Mouse (Mus musculus) intestine, postnatal 0 days (tissue): ENCODE data around the gene Mri1. TPM values are rescaled to one million over a fixed set of nuclear protein-coding genes. Genes with fewer than 3 reads are reported as not detected.

Source experiments
- ATAC-seq: fragments of 200-750 bp; cut with Nextera tagmentation; 2 replicates; pipeline ENCODE4 v1.8.0; 2017; ENCODE audit warnings: mild to moderate bottlenecking, moderate TSS enrichment, moderate library complexity
- H3K27ac ChIP-seq: fragments of 300-500 bp; sonication (generic); 2 replicates; pipeline ENCODE4 v1.5.1; 2014; ENCODE audit warnings: mild to moderate bottlenecking, low read depth, low read length, moderate library complexity
- H3K27me3 ChIP-seq: fragments of 300-500 bp; sonication (generic); replicated peaks from 2 replicates; pipeline ENCODE4 v1.6.1; 2014; ENCODE audit warnings: low read length, mixed read lengths; ENCODE audit not compliant: control insufficient read depth, insufficient read depth
- H3K36me3 ChIP-seq: fragments of 300-500 bp; sonication (generic); 2 replicates; pipeline ENCODE4 v1.6.1; 2014; ENCODE audit warnings: mild to moderate bottlenecking, moderate library complexity; ENCODE audit not compliant: control insufficient read depth, insufficient read depth
- H3K4me1 ChIP-seq: fragments of 300-500 bp; sonication (generic); replicated peaks from 2 replicates; pipeline ENCODE4 v1.6.1; 2014; ENCODE audit warnings: antibody characterized with exemption, low read length, mixed read lengths; ENCODE audit not compliant: control insufficient read depth, insufficient read depth
- H3K4me2 ChIP-seq: fragments of 300-500 bp; sonication (generic); replicated peaks from 2 replicates; pipeline ENCODE4 v1.6.1; 2014; ENCODE audit warnings: low read depth, mild to moderate bottlenecking, moderate library complexity
- H3K4me3 ChIP-seq: fragments of 300-500 bp; sonication (generic); 2 replicates; pipeline ENCODE4 v1.5.1; 2014; ENCODE audit warnings: low read depth, low read length
- H3K9ac ChIP-seq: fragments of 300-500 bp; sonication (generic); 2 replicates; pipeline ENCODE4 v1.6.1; 2014; ENCODE audit warnings: mild to moderate bottlenecking, low read depth, low read length
- H3K9me3 ChIP-seq: fragments of 300-500 bp; sonication (generic); 2 replicates; pipeline ENCODE4 v1.6.1; 2016; ENCODE audit warnings: mixed run types; ENCODE audit not compliant: control insufficient read depth
- CTCF ChIP-seq: sonication (generic); IDR thresholded peaks from 2 replicates; pipeline ENCODE4 v1.5.1; 2016; ENCODE audit warnings: low read depth, mild to moderate bottlenecking, control low read depth, antibody characterized with exemption, moderate library complexity
- WGBS: fragments of 180-500 bp; shearing (Covaris S2); extraction: QIAGEN DNeasy Blood & Tissue Kit; methylation state at CpG from one replicate; pipeline ENCODE4 v1.1.7; 2014; 5-methylcytosine and 5-hydroxymethylcytosine counted together
- polyA plus RNA-seq: library from polyadenylated mRNA; unstranded; fragments of >200 nt; fragmentation: Nextera tagmentation; extraction: Ambion mirVana; gene quantifications from 2 replicates; pipeline ENCODE4 v1.2.1, GENCODE M21; 2015

Gene Mri1
- polyA plus RNA-seq, 1 experiment from 2014 or later = 60.3 TPM

DNA sequence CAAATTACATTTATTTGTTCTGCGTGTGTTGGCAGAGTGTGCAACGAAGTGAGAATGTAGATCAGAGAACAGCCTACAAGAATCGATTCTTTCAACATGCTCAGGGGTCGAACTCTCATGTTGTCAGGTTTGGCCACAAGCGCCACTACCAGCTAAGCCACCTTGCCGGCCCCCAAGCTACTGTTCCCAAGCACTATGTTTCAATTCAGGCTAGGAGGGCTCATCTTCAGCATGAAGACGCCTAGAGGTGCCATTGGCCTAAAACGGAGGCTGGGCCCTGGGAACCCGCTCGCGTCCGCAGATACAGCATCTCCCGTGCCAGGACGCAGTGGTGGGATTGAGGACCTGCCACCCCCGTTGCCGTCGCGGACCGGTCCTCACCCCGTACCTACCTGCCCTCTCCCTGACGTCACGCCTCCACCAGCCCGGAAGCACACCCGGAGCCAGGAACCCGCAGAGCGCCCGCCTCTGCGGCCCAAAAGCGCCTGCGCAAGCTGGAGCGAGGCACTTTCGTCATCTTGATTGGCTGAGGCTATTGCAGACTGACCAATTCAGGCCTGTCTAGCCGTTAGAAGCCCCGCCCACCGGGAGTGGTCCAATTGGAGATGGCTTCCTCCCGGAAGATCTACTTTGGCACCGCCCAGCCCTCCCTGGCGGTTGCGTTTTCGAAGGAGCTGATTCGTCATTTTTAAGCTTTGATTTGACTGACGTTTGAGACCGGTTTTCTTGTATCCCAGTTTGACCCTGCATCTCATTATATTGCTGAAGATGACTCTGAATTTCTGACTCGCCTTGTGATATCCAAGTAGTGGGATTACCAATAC, 13.0 kb upstream of the Mri1 start, which contains the start of gene Ccdc130:
Gene Ccdc130, minus strand, starts transcription at position 431 of the 824 bp plus-strand sequence.
- peak; percentile 100 for ATAC-seq
- Histone ChIP-seq H3K27me3 (no peaks in the 10 kb centered on the region), H3K36me3 (peaks cover 25% of the 10 kb centered on the region), H3K4me1 (no peaks in the 10 kb centered on the region; the same call in 1 of the 2 replicates), H3K9me3 (no peaks in the 10 kb centered on the region), H3K9ac (peak within 1 kb of the TSS; percentile 50), H3K4me2 (peak within 1 kb of the TSS; percentile 68), H3K27ac (no peak within 1 kb of the TSS), H3K4me3 (peak within 1 kb of the TSS; percentile 58)
- WGBS = under 1% methylated on average over 44 of the region's 44 CpGs
- TF ChIP-seq CTCF = no peak; the same call in 1 of the 2 replicates

DNA sequence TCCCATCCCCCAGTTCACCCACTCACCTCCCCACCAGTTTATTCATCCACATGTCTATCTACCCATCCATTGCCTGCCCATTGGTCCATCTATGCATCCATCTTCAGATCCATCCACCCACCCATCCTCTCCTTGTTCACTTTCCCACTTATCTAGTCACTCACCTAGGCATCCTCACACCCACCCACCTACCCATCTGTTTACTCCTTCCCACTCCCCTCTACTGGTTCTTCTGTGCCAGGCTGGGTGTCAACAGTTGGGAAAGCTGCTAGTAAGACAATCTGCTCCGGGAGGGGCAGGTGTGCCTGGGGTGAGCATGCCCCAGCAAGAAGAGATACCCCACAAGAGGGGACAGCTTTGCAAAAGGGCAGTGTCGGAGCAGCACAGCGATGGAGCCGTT, 4.0 kb upstream of the Mri1 start:
- ATAC-seq = no peak
- Histone ChIP-seq H3K4me1 (peaks cover 7% of the 10 kb centered on the region; the same call in 1 of the 2 replicates), H3K4me3 (no peak overlapping the region), H3K9ac (no peak overlapping the region), H3K36me3 (peaks cover 80% of the 10 kb centered on the region), H3K27me3 (no peaks in the 10 kb centered on the region), H3K4me2 (no peak overlapping the region), H3K9me3 (no peaks in the 10 kb centered on the region), H3K27ac (no peak overlapping the region)
- no peak for TF ChIP-seq CTCF
- WGBS = 89% methylated on average over 4 of the region's 4 CpGs

GRCm38 (mm10) chr8:84256458-84256821, 686 bp downstream of the Mri1 start:
- 8% methylated on average over 6 of the region's 6 CpGs for WGBS
- ATAC-seq = peak; percentile 69

GRCm38 (mm10) chr8:84255858-84256257, 1.3 kb downstream of the Mri1 start:
- Histone ChIP-seq H3K4me3 (peak overlapping the region; percentile 74), H3K27me3 (no peaks in the 10 kb centered on the region), H3K27ac (peak overlapping the region; percentile 35), H3K4me1 (peaks cover 8% of the 10 kb centered on the region; the same call in 1 of the 2 replicates), H3K36me3 (peaks cover 65% of the 10 kb centered on the region), H3K4me2 (peak overlapping the region; percentile 100), H3K9ac (0 out of 2 replicates have a peak overlapping the region, but pooled peaks have one; percentile 66), H3K9me3 (no peaks in the 10 kb centered on the region)
- 81% methylated on average over 3 of the region's 3 CpGs for WGBS
- no peak for ATAC-seq
- peak; percentile 40 for TF ChIP-seq CTCF

More at GRCm38 (mm10) chr8:84256458-84256821, 686 bp downstream of the Mri1 start:
- Histone ChIP-seq H3K4me2 (peak overlapping the region; percentile 100), H3K9me3 (no peaks in the 10 kb centered on the region), H3K4me3 (peak overlapping the region; percentile 74), H3K27ac (peak overlapping the region; percentile 83), H3K4me1 (peaks cover 8% of the 10 kb centered on the region; the same call in 1 of the 2 replicates), H3K27me3 (no peaks in the 10 kb centered on the region), H3K9ac (peak overlapping the region; percentile 66), H3K36me3 (peaks cover 66% of the 10 kb centered on the region)
- no peak for TF ChIP-seq CTCF

DNA sequence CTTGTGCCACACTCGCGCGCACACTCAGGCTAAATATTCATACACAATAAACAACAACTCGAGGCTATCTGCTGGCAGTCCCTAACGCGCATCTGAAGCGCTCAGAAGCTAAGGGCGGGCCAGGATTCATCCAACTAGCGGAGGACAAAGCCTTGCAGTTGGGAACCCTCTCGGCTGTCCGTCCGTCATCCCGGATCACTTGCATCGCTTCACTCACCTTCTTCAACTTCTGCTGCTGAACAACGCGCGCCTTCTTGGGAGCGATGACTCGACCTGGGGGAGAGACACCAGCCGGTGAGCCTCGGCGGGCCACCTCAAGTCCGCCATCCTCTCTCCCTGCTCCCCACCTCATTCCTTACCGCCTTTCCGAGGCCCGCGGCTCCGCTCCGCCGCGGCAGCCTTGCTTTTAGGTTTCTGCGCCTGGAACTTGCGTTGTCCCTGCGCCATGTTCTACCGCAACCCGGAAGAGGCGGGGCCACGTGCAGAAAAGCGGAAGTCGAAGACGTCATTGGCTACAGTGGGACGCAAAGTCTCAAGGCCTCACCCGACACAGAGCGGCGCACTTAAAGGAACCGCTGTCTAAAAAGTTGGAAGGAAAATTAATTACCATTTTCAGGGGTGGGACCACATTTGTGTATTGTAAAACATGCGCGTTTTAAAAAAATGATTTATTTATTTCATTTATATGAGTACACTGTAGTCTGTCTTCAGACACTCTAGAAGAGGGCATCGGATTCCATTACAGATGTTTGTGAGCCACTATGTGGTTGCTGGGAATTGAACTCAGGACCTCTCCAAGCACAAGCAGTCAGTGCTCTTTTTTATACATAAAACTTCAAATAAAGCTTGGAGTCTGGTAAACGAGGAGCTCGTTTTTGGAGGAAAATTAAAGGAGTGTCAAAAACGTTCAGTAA, 7.6 kb downstream of the Mri1 start, which contains the start of gene D8Ertd738e:
Gene D8Ertd738e, minus strand, starts transcription at position 463 of the 914 bp plus-strand sequence.
- H3K36me3 ChIP-seq = peaks cover 55% of the 10 kb centered on the region

More for the DNA sequence above, 7.6 kb downstream of the Mri1 start, which contains the start of gene D8Ertd738e:
- ATAC-seq = peak; percentile 85
- TF ChIP-seq CTCF = 0 out of 2 replicates have a peak, but pooled peaks have one; percentile 2
- peak within 1 kb of the TSS; percentile 89 for H3K9ac ChIP-seq
- WGBS = 4% methylated on average over 52 of the region's 52 CpGs
- H3K27me3 ChIP-seq = no peaks in the 10 kb centered on the region
- H3K4me1 ChIP-seq = no peaks in the 10 kb centered on the region
- peak within 1 kb of the TSS; percentile 79 for H3K4me2 ChIP-seq
- H3K9me3 ChIP-seq = no peaks in the 10 kb centered on the region
- peak within 1 kb of the TSS; percentile 94 for H3K4me3 ChIP-seq
- H3K27ac ChIP-seq = peak within 1 kb of the TSS; percentile 67; the same call in 1 of the 2 replicates
